Comparison of ENCODE assay signal across 18 mouse cellular contexts in the genomic region with DNA sequence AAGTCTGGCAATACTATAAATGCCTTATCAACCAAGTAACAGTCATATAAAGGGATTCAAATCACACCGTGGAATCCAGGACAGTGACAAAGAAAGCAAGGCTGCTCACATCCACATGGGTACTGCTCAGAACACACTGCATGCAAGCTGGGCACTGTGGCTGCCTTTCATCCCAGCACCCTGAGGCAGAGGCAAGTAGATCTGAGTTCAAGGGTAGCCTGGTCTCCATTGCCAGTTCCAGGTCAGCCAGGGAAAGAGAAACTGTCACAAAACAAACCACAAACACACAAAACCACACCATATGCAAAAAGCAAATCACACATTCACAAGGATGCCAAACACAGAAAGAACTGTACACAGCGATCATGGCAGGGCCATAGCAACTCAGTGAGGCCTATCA. TPM values are rescaled to one million over a fixed set of nuclear protein-coding genes. Genes with fewer than 3 reads are reported as not detected.
DNase-seq lines count a peak whose midpoint lies in the region; ATAC-seq and TF ChIP-seq lines count a peak whose summit lies in the region.
"Had no signal": no experiment of that assay in that cellular context is flagged by ENCODE, and none has a peak within 500 bp of the region (broad histone marks: within the 10 kb centered on the region; RNA-seq: fewer than 3 reads in every experiment).

No protein-coding gene starts in this region.

- peak overlapping the region; percentile 43; the same call in 1 of the 2 replicates for H3K27ac ChIP-seq in hindbrain, embryonic 10.5 days
- no peak overlapping the region for H3K27ac ChIP-seq in hindbrain, embryonic 11.5 days (ENCODE audit: low read depth, low read length)
- peak overlapping the region; percentile 42 for H3K27ac ChIP-seq in bone marrow, adult 2 months (ENCODE audit: control insufficient read depth, insufficient read depth, low read depth, low read length, poor library complexity)
- H3K27ac ChIP-seq in liver, embryonic 13.5 days, result peak overlapping the region; percentile 87
- H3K27ac ChIP-seq: embryonic facial prominence, embryonic 12.5 days; gastrocnemius, adult 2 months; midbrain, embryonic 12.5 days; stomach, embryonic 15.5 days had no signal

- peaks cover 17% of the 10 kb centered on the region for H3K36me3 ChIP-seq in hindbrain, embryonic 10.5 days
- no peaks in the 10 kb centered on the region for H3K36me3 ChIP-seq in hindbrain, embryonic 11.5 days (ENCODE audit: control insufficient read depth, insufficient read depth, low read length)
- H3K36me3 ChIP-seq in megakaryocyte, embryonic 14.5 days (replicated peaks; ENCODE audit: low read length), result peaks cover 25% of the 10 kb centered on the region
- peaks cover 18% of the 10 kb centered on the region for H3K36me3 ChIP-seq in liver, embryonic 13.5 days

- H3K4me1 ChIP-seq in hindbrain, embryonic 10.5 days (replicated peaks), result peaks cover 35% of the 10 kb centered on the region
- H3K4me1 ChIP-seq in hindbrain, embryonic 11.5 days (replicated peaks; ENCODE audit: control insufficient read depth, insufficient read depth, low read length), result no peaks in the 10 kb centered on the region
- H3K4me1 ChIP-seq in megakaryocyte, embryonic 14.5 days, result peaks cover 51% of the 10 kb centered on the region
- H3K4me1 ChIP-seq in bone marrow, adult 2 months (ENCODE audit: control insufficient read depth, insufficient read depth, low read length), result peaks cover 7% of the 10 kb centered on the region
- peaks cover 74% of the 10 kb centered on the region for H3K4me1 ChIP-seq in liver, embryonic 13.5 days (replicated peaks)

- ATAC-seq in hindbrain, embryonic 11.5 days (ENCODE audit: low FRiP score), result no peak
- no peak for ATAC-seq in megakaryocyte, adult 5-6 weeks (ENCODE audit: poor library complexity, severe bottlenecking)
- no peak for ATAC-seq in liver, embryonic 13.5 days (ENCODE audit: low read depth)

- no peak overlapping the region for H3K4me3 ChIP-seq in hindbrain, embryonic 10.5 days
- no peak overlapping the region for H3K4me3 ChIP-seq in hindbrain, embryonic 11.5 days (ENCODE audit: low read depth, low read length)
- peak overlapping the region; percentile 43 for H3K4me3 ChIP-seq in megakaryocyte, embryonic 14.5 days (replicated peaks)
- H3K4me3 ChIP-seq in bone marrow, adult 2 months (replicated peaks; ENCODE audit: control insufficient read depth, low read depth, low read length), result no peak overlapping the region
- H3K4me3 ChIP-seq in liver, embryonic 13.5 days (replicated peaks), result no peak overlapping the region; the same call in 1 of the 2 replicates

- TF ChIP-seq CTCF in bone marrow, adult 2 months (IDR thresholded peaks at IDR 0.05; ENCODE audit: control insufficient read depth, insufficient read depth, low read length), result no peak

- no peaks in the 10 kb centered on the region for H3K27me3 ChIP-seq in hindbrain, embryonic 10.5 days (ENCODE audit: insufficient read depth, poor library complexity, severe bottlenecking)
- no peaks in the 10 kb centered on the region for H3K27me3 ChIP-seq in hindbrain, embryonic 11.5 days (ENCODE audit: control insufficient read depth, insufficient read depth, low read length)
- H3K27me3 ChIP-seq in megakaryocyte, embryonic 14.5 days (replicated peaks), result no peaks in the 10 kb centered on the region
- no peaks in the 10 kb centered on the region for H3K27me3 ChIP-seq in liver, embryonic 13.5 days
- H3K27me3 ChIP-seq: embryonic facial prominence, embryonic 12.5 days; midbrain, embryonic 12.5 days; stomach, embryonic 15.5 days had no signal

- TF ChIP-seq POLR2A in bone marrow, adult 2 months (IDR thresholded peaks at IDR 0.05; ENCODE audit: borderline replicate concordance, control insufficient read depth, low read depth, low read length), result no peak

- no peak overlapping the region for H3K4me2 ChIP-seq in hindbrain, embryonic 11.5 days (replicated peaks; ENCODE audit: low read depth, low read length)
- H3K4me2 ChIP-seq in liver, embryonic 13.5 days, result peak overlapping the region; percentile 74

- no peak for DNase-seq in hindbrain, embryonic 10.5 days (ENCODE audit: low spot score)
- DNase-seq in hindbrain, embryonic 11.5 days (ENCODE audit: low spot score), result no peak
- no peak for DNase-seq in liver, embryonic 13.5 days
- DNase-seq in adrenal gland, postnatal 10 days, result no peak
- DNase-seq in layer of hippocampus, adult 9-11 months, result no peak
- DNase-seq: adrenal gland, postnatal 14 days; cerebellum, adult 18-20 months; gastrocnemius, adult 2 months; heart, adult 11 months; kidney, adult 18-20 months; kidney, postnatal 25 days; lung, postnatal 4 days had no signal

- H3K9me3 ChIP-seq in hindbrain, embryonic 10.5 days, result no peaks in the 10 kb centered on the region
- H3K9me3 ChIP-seq in hindbrain, embryonic 11.5 days (ENCODE audit: control insufficient read depth, low read length), result no peaks in the 10 kb centered on the region
- H3K9me3 ChIP-seq in megakaryocyte, embryonic 14.5 days, result no peaks in the 10 kb centered on the region
- H3K9me3 ChIP-seq in liver, embryonic 13.5 days (replicated peaks), result no peaks in the 10 kb centered on the region
- H3K9me3 ChIP-seq: embryonic facial prominence, embryonic 12.5 days; midbrain, embryonic 12.5 days; stomach, embryonic 15.5 days had no signal

- H3K9ac ChIP-seq in hindbrain, embryonic 11.5 days (ENCODE audit: low read depth, low read length), result no peak overlapping the region
- H3K9ac ChIP-seq in liver, embryonic 13.5 days, result no peak overlapping the region
- H3K9ac ChIP-seq: stomach, embryonic 15.5 days had no signal

- WGBS in hindbrain, embryonic 10.5 days, result 92% methylated on average over 2 of the region's 2 CpGs
- 90% methylated on average over 2 of the region's 2 CpGs for whole genome bisulfite sequencing in hindbrain, embryonic 11.5 days
- 60% methylated on average over 2 of the region's 2 CpGs for WGBS in bone marrow, adult 2 months
- WGBS in liver, embryonic 13.5 days (ENCODE audit: insufficient replicate concordance), result 80% methylated on average over 2 of the region's 2 CpGs

RNA-seq across cellular contexts. Expression of a gene that starts 1.8 kb away (rescaled TPM):
- 135 and 138 TPM in 2 replicates for polyA plus RNA-seq in hindbrain, embryonic 10.5 days (2016; fragmentation: Nextera tagmentation; extraction: Ambion mirVana)
- polyA plus RNA-seq in hindbrain, embryonic 11.5 days (2014; fragmentation: Nextera tagmentation; extraction: Ambion mirVana), result 121 and 130 TPM in 2 replicates
- polyA plus RNA-seq in megakaryocyte, embryonic 14.5 days (2012; ENCODE audit: insufficient read depth, low replicate concordance), result 6.5 and 12.8 TPM in 2 replicates
- 62.5 and 74.2 TPM in 2 replicates for total RNA-seq in megakaryocyte, adult 5-6 weeks (2015)
- total RNA-seq in megakaryocyte, adult 5-6 weeks (2017), result 73.6 and 73.8 TPM in 2 replicates
- 42.7 and 49.6 TPM in 2 replicates for polyA plus RNA-seq in bone marrow, adult 2 months (2011; ENCODE audit: insufficient read depth, insufficient read length, low replicate concordance, missing spikeins)
- polyA plus RNA-seq in liver, embryonic 13.5 days (2015; fragmentation: Nextera tagmentation; extraction: Ambion mirVana), result 97.4 and 102 TPM in 2 replicates
- 10 to 100 TPM; 42.2 to 46.4 TPM for total RNA-seq in adrenal gland, postnatal 10 days (2021)

RNA-seq across cellular contexts. Expression of a gene that starts 45.2 kb away (rescaled TPM):
- polyA plus RNA-seq in hindbrain, embryonic 10.5 days (2016; fragmentation: Nextera tagmentation; extraction: Ambion mirVana), result 15.3 and 15.9 TPM in 2 replicates
- polyA plus RNA-seq in hindbrain, embryonic 11.5 days (2014; fragmentation: Nextera tagmentation; extraction: Ambion mirVana), result 8.3 and 10.9 TPM in 2 replicates
- polyA plus RNA-seq in megakaryocyte, embryonic 14.5 days (2012; ENCODE audit: insufficient read depth, low replicate concordance), result 0.54 and 2.6 TPM in 2 replicates
- 2.0 and 2.9 TPM in 2 replicates for total RNA-seq in megakaryocyte, adult 5-6 weeks (2015)
- total RNA-seq in megakaryocyte, adult 5-6 weeks (2017), result 2.8 and 6.5 TPM in 2 replicates
- 1.5 and 2.5 TPM in 2 replicates for polyA plus RNA-seq in bone marrow, adult 2 months (2011; ENCODE audit: insufficient read depth, insufficient read length, low replicate concordance, missing spikeins)
- polyA plus RNA-seq in liver, embryonic 13.5 days (2015; fragmentation: Nextera tagmentation; extraction: Ambion mirVana), result 8.6 and 9.1 TPM in 2 replicates
- total RNA-seq in adrenal gland, postnatal 10 days (2021), result 1 to 10 TPM; 3.2 to 4.8 TPM
